Mouse (Mus musculus): Measurements from ENCODE around the gene Gprin2. TPM values are rescaled to one million over a fixed set of nuclear protein-coding genes. Genes with fewer than 3 reads are reported as not detected.

Gprin2 gene
- total RNA-seq, 2 experiments from 2014 or later: 2.9 to 3.3 TPM

DNA sequence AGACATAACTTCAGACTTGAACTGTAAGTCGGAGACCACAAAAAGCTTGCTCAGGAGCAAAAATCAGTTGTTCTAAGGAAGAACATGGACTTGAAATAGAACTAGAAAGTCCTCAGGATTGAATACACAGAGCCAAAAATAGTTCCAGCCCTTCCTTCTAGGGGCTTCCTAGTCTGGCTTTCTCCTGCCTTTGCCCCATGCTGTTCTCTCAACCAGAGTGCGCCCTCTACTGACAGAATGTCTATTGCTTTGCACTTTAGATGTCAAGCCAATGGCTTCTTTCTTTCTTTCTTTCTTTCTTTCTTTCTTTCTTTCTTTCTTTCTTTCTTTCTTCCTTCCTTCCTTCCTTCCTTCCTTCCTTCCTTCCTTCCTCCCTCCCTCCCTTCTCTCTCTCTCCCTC, 7.2 kb upstream of the Gprin2 start:
- DNase-seq (ENCODE audit: low spot score in 2 of 2): peak in 1 of 2 experiments; percentile 59

DNA sequence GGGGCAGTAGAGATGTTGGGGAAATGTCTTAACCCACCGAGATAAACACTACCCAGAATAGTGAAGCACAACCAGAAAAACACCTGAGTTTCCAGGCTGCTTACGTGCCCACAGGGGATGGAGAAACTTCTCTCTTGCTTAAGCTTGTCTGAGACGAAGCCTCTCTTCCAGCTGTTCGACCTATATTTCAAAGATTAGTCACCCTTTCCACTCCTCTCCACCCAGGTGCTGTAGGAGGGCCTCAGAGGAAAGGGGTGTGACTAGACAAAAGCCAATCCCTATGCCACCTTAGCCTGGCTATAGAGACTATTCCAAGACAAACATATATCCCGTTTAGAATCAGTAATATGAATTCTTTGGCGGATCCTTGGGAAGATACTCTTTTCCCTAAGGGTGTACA, 6.5 kb upstream of the Gprin2 start:
- DNase-seq (ENCODE audit: low spot score in 2 of 2): no peak

DNA sequence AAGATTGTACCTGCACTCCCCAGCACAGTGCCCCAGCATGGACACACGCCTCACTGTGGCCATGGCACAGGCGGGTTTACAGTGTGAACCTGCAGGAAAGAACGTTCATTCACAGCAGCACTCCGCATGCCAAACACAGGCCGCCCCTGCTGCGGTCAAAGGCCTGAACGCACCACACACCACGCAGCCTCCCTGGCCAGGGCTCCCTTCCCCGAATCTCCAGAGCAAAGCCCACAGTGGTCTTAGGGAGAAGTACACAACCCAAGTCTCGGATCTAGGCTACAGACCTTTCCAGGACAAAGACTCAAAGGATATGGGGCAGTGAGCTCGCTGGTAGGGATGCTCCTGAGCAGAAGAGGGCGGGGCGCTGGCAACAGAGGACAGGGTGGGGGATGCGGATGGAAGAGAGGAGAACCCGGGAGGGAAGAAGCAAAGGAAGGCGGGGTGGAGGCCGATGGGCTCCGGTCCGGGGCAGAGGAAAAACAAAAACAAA, 669 bp downstream of the Gprin2 start:
- no peak for DNase-seq (ENCODE audit: low spot score in 2 of 2)

DNA sequence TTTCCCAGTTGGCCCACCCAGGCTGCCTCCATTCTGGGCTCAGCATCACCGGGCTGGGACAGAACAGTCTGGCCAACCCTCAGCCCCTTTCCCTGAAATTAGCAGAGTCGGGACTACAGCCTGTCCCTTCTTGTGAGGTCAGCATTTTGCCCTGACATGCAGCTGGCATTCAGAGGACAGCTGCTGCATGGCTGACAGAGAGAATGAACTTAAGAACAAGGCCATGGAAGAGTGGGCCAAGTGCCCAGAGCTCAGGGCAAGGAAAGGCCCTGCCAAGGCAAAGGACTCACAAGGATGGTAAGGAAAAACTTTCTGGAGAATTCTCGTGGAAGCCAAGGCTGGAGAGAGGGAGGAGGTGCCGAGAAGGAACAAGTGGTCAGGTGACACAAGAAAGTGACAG, 4.7 kb downstream of the Gprin2 start:
- no peak for DNase-seq (ENCODE audit: low spot score in 2 of 2)

DNA sequence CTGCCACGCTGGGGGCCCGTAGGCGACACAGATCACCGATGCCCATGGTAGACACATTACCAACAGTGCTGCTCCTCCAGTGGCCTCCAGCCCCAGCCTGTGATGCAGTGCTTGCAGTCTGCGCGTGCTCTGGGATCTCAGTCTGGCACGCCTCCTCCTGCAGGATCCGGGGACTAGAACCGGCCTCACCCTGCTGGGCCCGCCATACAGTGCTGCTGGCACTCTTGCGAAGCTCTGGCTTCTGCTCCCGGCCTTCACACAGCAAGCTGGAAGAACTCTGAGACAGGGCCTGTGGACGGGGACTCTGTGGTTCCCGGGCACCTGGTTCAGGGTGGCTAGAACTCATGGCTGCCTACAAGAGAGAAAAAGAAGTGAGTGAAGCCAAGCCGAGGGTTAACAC, 6.0 kb downstream of the Gprin2 start:
- DNase-seq (ENCODE audit: low spot score in 2 of 2): no peak

DNA sequence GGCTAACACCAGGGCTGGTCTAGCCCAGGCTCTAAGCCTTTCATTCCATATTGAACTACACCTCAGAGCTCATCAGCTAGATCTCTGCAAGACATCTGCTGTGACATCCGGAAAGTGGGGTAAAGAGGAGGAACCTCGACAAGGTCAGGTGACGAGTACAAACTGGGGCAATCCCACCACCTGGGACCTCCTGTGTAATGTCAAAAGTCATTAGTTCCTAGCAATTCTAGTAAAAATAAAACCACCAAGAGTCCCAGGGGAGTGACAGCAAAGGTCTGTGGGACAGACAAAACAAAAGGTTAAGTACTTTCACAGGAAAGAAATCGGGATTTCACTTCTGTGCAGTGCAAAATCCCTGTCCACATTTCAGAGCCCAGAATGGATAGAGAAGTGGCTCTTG, 7.6 kb downstream of the Gprin2 start:
- DNase-seq (ENCODE audit: low spot score in 2 of 2): no peak

DNA sequence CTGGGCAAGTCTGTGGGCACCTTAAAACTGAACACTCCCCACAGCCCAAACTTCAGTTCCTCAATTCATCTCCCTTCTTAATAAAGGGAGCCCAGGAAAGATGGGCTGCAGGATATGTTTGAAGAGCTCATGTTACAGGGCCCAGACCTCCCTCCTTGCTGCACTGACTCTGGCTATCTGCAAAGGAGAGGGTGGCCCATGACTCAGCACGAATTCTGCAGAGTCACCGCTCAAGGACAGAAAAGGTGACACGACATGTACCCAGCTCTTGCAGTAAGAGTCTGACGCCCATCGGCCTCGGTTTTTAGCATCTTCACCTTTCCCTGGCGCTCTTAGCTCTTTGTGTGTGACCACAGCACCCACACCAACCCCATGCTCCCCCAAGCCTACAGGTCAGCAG, 11.1 kb downstream of the Gprin2 start:
- DNase-seq (ENCODE audit: low spot score in 2 of 2): no peak

DNA sequence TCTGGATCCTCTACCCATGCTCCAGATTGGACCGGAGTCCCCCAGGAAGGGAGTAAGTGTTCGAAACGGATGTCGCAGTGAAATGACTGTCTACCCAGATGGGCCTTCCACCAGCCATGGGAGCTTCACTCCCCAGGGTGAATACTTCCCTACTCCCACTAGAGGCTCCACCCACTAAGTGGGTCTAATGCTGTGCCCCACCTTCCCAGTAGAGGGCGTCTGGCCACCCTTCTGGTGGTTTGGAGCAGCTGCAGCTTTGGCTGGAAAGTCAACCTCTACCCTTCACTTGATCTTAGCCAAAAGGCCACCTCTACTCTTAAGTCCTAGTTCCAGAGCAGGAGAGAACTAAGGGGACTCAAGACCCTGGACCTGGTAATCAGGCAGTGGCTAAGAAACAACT, 12.8 kb downstream of the Gprin2 start:
- DNase-seq (ENCODE audit: low spot score in 2 of 2): no peak

DNA sequence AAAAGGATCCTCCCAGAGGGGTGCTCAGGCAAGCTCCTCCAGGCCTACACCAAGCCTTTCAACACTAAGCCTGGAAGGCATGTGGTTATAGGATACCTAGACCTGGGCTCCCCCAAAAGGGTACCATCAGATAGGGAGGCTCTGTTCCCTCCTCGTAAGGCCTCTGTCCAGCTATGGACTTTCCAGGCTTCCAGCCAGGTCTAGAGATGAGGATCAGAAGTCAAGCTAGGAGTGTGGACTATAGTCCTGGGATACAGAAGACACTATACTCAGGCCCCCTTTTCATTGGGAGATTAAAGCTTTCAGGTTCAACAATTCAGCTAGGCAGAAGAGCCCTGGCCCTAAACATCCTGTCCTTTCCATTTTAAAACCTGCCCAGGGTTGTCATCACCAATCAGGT, 18.4 kb downstream of the Gprin2 start:
- no peak for DNase-seq (ENCODE audit: low spot score in 2 of 2)

DNA sequence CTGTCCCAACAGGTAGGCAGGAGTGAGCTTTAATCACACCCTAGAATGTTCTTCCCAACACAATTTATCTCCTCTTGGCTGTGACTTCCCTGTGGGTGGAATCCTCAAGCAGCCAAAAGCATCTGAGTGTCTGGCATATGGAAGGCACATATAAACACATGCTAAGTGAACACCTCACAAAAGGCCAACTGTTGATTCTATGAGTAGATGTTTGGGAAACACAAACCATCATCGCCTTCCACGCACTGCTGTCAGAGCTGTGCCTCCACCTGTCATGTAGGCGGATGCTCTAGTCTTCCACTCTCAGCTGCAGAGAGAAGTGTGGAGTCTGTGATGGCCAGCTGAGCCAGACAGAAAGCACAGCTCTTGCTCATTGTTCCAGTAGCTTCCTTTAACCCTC, 22.1 kb downstream of the Gprin2 start:
- DNase-seq (ENCODE audit: low spot score in 2 of 2): peak; percentile 69 to 82

DNA sequence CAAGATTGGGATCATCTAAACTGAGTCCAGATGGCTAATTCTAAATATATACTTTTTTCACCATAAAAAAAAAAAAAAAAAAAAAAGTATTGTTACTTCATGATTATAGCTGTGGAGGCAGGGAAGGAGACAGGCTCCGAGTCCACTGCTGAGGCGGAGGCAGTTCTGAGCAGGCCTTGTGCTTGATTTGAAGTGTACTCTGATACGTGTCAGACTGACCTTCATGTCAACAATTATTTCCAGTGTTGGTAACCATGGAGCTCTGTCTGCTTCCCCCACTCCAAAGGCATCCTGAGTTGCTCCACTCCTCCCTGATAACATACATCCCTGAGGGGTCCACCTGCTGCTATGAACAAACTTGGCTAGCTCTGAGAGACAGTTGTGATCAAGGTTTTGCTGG, 30.3 kb downstream of the Gprin2 start:
- no peak for DNase-seq (ENCODE audit: low spot score in 2 of 2)

DNA sequence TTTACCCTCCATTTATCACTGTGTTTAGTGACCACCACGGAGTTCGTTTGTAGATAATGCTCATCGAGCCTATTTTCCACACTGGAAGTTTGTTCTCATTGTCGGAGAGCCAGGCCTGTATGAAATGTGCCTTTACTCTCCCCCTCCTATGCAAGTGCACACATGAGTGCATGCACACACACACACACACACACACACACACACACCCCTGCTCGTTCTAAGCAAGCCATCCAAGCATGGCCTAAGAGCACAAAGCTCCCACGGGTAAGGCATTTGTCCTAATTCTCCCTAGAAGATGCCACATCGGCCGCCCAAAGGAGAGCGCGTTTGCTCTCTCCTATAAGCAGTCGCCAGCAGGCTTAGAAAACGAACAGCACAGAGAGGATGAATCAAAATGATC, 45.7 kb downstream of the Gprin2 start:
- DNase-seq (ENCODE audit: low spot score in 2 of 2): no peak

DNA sequence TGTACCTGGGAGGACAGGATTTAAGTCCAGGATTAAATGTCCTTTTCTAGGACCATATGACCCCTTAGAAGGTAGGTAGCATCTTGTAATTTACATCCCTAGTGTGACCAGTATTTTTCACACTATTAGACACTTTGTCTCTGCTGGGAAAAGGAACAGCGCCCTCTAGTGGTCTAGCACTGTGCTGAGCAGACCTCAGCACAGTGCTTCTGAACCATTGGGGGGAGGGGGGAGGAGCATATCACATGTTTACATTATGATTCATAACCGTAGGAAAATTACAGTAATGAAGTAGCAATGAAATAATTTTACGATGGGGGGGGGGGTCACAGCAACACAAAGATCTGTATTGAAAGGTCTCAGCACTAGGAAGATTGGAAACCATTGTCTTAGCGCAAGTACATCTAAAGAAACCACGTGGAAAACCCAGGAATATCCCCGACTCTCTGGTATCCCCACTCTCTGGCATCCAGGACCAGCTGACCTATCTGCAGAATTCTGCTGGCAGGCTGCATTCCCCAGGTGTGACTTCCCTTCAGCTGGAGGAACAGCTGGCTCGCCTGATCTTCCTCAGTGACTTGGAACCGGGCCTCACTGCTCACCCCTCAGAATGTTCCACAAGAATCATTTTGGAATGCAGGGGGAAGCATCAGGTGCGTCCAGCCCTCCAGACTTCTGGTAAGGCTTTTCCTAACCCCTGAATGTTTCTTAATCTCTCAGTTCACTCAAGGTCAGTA, 46.7 kb downstream of the Gprin2 start:
- peak; percentile 3 to 38 for DNase-seq (ENCODE audit: low spot score in 2 of 2)

DNA sequence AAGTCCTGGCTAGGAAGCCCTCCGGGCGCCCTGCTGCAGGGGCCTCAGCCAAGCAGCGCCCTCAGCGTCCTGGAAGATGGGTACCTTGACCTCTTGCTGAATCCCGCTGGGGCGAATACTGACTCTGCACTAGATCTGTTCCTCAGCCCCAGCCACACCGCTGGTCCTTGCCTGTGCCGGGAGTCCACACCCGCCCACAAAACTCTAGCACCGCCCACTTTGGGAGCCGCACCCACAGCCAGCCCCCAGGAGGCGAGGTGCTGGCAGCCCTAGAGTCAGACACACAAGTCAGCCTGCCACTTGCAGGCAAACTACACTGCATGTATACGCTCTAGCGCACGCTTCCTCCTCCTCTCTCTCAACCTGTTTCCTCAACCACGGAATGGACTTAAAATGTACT, 49.1 kb downstream of the Gprin2 start, which contains the start of gene Npy4r:
TSS of gene Npy4r (minus strand) at position 148 of the 400 bp plus-strand sequence.
- DNase-seq (ENCODE audit: low spot score in 2 of 2): no peak

DNA sequence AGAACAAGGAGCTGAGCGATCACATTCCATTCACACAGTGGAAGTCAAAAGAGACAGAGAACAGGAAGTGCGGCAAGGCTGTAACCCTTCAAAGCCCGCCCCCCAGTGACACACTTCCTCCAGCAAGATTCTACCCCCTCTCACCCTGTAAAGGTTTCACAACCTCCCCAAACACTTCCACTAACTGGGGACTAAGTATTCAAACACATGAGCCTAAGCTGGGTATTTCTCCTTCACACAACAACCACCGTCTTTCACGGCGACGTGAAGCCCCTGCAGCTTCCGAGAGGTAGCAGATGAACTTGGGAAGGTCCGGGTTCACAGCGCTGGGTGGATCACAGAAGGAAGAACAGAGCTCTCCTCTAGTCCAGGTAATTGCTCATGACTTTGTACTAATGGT, 58.5 kb downstream of the Gprin2 start:
- DNase-seq (ENCODE audit: low spot score in 2 of 2): no peak

DNA sequence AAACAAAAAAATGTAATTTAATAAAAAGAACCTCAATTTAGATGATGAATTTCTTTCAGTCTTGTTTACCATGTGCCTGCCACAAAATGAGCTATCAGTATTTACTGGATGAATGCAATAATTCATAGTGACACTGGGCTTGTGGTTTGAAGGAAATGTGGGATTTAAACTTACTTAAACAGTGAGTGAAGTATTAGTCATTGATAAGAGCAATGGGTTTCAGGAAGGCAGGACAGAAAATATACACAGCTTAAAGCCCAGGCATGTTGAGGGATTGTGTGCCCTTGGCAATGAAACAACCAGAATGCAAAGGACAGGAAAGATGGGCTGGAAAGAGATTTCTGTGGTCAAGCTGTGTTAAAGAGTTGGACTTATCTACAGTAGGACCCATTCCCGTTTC, 59.1 kb downstream of the Gprin2 start:
- no peak for DNase-seq (ENCODE audit: low spot score in 2 of 2)

DNA sequence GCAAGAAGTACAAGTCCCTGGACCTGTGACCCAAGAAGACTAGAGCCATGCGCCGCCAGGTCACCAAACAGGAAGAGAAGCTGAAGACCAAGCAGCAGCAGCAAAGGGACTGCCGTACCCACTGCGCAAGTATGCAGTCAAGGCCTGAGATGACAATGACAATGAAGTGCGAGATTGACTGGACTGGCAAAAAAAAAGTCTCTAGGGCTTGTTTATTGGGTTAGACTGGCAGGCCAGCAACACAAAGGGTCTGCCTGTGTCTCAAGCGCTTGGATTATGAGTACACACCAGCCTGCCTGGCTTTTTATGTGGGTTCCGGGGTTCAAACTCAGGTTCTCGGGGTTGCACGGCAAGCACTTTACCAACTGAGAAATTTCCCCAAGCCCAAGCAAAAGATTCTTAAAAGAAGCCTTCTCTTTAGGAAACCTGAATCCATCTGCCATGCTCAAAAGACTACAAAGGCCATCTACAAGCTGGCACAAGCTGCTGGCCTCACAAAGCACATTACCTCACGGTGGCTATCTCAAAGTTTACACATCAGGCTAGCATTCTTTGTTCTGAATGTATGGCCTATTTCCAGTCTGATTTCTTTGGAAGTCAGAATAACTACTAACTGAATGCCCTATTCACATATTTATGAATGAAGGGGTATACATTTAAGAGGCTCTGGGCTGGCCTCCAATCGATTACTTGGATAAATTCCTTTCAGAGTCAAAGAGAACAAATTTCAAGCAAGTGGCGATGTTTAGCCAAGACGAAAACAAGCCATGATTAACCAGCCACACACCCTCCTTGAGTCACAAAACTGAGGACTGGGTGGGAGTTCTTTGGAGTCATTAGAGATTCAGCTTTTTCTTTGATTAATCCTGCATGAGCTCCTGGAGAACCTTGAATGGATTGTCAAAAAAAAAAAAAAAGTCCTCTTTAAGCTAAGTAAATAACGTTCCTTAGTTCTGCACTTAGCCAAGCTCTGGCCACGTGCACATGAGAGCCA, 61.5 kb downstream of the Gprin2 start:
- no peak for DNase-seq (ENCODE audit: low spot score in 2 of 2)

Other genes starting within 250 kb of the Gprin2 start
- gene Rbp3, start 247.7 kb downstream of the Gprin2 start, total RNA-seq (2021): under 1 TPM in 1 of 2 experiments, not detected in 1; 0.07 TPM
- 1 to 10 TPM; 4.0 to 4.1 TPM for gene Zfp488, start 222.9 kb downstream of the Gprin2 start, total RNA-seq (2021)
- gene Gm30083, start 186.5 kb downstream of the Gprin2 start, total RNA-seq (2021): not detected
- not detected for gene Gm5460, start 184.9 kb downstream of the Gprin2 start, total RNA-seq (2021)
- gene Antxrl, start 148.9 kb downstream of the Gprin2 start, total RNA-seq (2021): not detected
- under 1 TPM; 0.45 to 0.63 TPM for gene Anxa8, start 115.7 kb downstream of the Gprin2 start, total RNA-seq (2021)
- not detected for gene A630023A22Rik, start 98.9 kb downstream of the Gprin2 start, total RNA-seq (2021)
- gene Npy4r, start 49.2 kb downstream of the Gprin2 start, total RNA-seq (2021): not detected
- gene Syt15, start 17.9 kb upstream of the Gprin2 start, total RNA-seq (2021): under 1 TPM; 0.30 to 0.32 TPM
- 10 to 100 TPM; 12.2 to 13.4 TPM for gene Shld2, start 108.8 kb upstream of the Gprin2 start, total RNA-seq (2021)
- gene Glud1, start 109.1 kb upstream of the Gprin2 start, total RNA-seq (2021): 100 to 1,000 TPM; 279 to 296 TPM
- not detected for gene Fam25c, start 153.8 kb upstream of the Gprin2 start, total RNA-seq (2021)
- 1 to 10 TPM; 6.8 to 7.1 TPM for gene Sncg, start 173.1 kb upstream of the Gprin2 start, total RNA-seq (2021)
- 1 to 10 TPM; 3.1 to 3.3 TPM for gene Mmrn2, start 173.8 kb upstream of the Gprin2 start, total RNA-seq (2021)

All from layer of hippocampus, adult 18-20 months (tissue).